Mouse (Mus musculus) hindbrain, embryonic 13.5 days (tissue): ENCODE data around the gene Nwd2. TPM values are rescaled to one million over a fixed set of nuclear protein-coding genes. Genes with fewer than 3 reads are reported as not detected.

Experiments
- ATAC-seq: fragments of 200-750 bp; cut with Nextera tagmentation; 2 replicates; pipeline ENCODE4 v1.8.0; 2017; ENCODE audit warnings: moderate TSS enrichment; ENCODE audit not compliant: low FRiP score
- H3K27ac ChIP-seq: fragments of 300-500 bp; sonication (generic); 2 replicates; pipeline ENCODE4 v1.5.1; 2015; ENCODE audit warnings: inconsistent platforms, mild to moderate bottlenecking, moderate library complexity
- H3K27me3 ChIP-seq: fragments of 300-500 bp; sonication (generic); 2 replicates; pipeline ENCODE4 v1.6.1; 2015; ENCODE audit warnings: mild to moderate bottlenecking, inconsistent platforms
- H3K36me3 ChIP-seq: fragments of 300-500 bp; sonication (generic); 2 replicates; pipeline ENCODE4 v1.6.1; 2015; ENCODE audit warnings: mild to moderate bottlenecking, inconsistent platforms
- H3K4me1 ChIP-seq: fragments of 300-500 bp; sonication (generic); replicated peaks from 2 replicates; pipeline ENCODE4 v1.6.1; 2015; ENCODE audit warnings: inconsistent platforms
- H3K4me2 ChIP-seq: fragments of 300-500 bp; sonication (generic); 2 replicates; pipeline ENCODE4 v1.6.1; 2015; ENCODE audit warnings: inconsistent platforms, mild to moderate bottlenecking, moderate library complexity
- H3K4me3 ChIP-seq: fragments of 300-500 bp; sonication (generic); 2 replicates; pipeline ENCODE4 v1.5.1; 2015; ENCODE audit warnings: mild to moderate bottlenecking, inconsistent platforms
- H3K9ac ChIP-seq: fragments of 300-500 bp; sonication (generic); 2 replicates; pipeline ENCODE4 v1.6.1; 2015; ENCODE audit warnings: mild to moderate bottlenecking, inconsistent platforms
- H3K9me3 ChIP-seq: fragments of 300-500 bp; sonication (generic); 2 replicates; pipeline ENCODE4 v1.6.1; 2016; ENCODE audit warnings: inconsistent platforms
- WGBS: fragments of 180-500 bp; shearing (Covaris S2); methylation state at CpG from one replicate; pipeline ENCODE4 v1.1.7; 2015; 5-methylcytosine and 5-hydroxymethylcytosine counted together
- polyA plus RNA-seq: library from polyadenylated mRNA; unstranded; fragments of >200 nt; fragmentation: Nextera tagmentation; extraction: Ambion mirVana; gene quantifications from 2 replicates; pipeline ENCODE4 v1.2.1, GENCODE M21; 2015

The Nwd2 gene
- polyA plus RNA-seq, 1 experiment from 2014 or later = 11.0 TPM

DNA sequence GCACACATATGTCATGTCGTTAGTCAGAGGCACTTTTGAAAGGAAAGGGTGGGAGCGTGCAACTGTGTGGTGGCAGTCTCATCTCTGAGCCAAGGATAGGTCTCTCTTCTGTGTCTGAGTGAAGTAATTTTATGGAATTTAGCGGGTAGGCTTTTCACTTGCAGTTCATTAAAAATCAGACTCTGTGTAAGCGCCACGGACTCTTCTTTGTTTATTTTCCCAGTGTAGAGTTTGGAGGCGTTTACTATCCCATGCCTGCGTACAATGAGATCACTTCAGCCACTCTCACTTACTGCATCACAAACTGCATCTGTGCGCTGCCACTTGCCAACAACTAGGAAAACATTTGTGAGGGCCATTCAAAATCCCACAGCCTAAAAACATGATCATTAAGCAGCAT is 118.6 kb downstream of the Nwd2 start:
- WGBS = 62% methylated on average over 8 of the region's 8 CpGs
- Histone ChIP-seq H3K27ac (no peak overlapping the region), H3K9me3 (no peaks in the 10 kb centered on the region), H3K36me3 (no peaks in the 10 kb centered on the region), H3K9ac (no peak overlapping the region), H3K27me3 (no peaks in the 10 kb centered on the region), H3K4me3 (no peak overlapping the region), H3K4me1 (peaks cover 7% of the 10 kb centered on the region), H3K4me2 (0 out of 2 replicates have a peak overlapping the region, but pooled peaks have one; percentile 10)
- peak; percentile 45 for ATAC-seq

DNA sequence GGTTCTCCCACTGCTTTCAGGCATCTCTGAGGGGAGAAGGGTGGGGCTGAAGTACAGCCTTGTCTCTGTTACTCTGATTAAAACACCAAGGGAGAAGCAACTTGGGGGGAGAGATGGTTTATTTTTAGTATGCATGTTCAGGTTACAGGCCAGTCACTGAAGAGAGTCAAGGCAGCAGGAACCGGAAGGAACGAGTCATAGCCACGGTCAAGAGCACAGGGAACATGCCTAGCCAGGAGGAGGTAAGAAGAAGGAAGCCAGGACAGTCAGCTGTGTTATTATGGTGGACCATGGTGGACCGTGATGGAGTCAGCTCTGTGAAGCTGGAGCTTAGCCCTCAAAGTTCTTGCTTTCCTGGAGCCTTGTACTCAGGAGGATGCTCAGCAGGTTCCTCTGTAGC is 119.3 kb downstream of the Nwd2 start:
- no peak for ATAC-seq
- Histone ChIP-seq H3K9ac (no peak overlapping the region), H3K27me3 (no peaks in the 10 kb centered on the region), H3K4me3 (no peak overlapping the region), H3K4me1 (peaks cover 7% of the 10 kb centered on the region), H3K4me2 (no peak overlapping the region), H3K36me3 (no peaks in the 10 kb centered on the region), H3K9me3 (no peaks in the 10 kb centered on the region), H3K27ac (no peak overlapping the region)
- WGBS = 83% methylated on average over 4 of the region's 4 CpGs

DNA sequence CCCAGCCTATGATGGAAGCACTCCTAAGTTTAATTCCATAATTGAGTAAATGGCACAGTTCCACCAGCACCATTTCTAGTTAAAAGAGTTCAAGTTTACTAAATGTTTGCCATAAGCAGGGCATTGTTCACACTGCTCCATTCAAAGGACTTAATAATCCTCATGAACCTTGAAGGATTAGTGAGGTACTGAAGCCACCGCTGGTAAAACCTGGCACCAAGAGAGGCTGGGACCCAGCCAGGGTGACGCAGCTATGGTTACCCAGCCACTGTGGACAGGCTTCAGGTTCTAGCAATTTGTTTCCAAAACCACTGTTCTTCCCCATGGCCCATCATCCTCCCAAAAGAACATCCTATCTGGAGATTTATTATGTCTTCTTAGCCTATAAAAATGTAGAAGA is 124.1 kb downstream of the Nwd2 start:
- no peak for ATAC-seq

DNA sequence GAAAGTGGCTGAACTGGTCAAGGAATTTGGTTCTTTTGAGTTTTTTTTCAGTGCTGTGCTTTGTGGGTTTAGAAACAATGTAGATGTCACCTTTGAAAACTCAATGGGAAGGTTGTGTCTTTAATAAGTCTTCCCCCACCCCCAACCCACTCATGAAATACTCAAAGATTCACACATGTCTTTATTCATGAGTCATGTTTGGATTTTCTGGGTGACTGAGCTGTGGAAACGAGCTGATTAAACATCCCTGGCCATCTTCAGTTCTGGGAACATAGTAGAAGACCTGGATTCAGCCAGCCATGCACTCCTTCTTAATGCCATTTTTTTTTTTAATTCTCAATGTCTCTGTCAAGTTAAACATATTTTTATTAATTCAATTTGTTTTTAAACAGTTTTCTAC is 124.7 kb downstream of the Nwd2 start:
- no peak for ATAC-seq
- Histone ChIP-seq H3K9me3 (no peaks in the 10 kb centered on the region), H3K4me3 (no peak overlapping the region), H3K27ac (no peak overlapping the region), H3K36me3 (no peaks in the 10 kb centered on the region), H3K27me3 (no peaks in the 10 kb centered on the region), H3K4me1 (no peaks in the 10 kb centered on the region), H3K9ac (no peak overlapping the region), H3K4me2 (no peak overlapping the region)
- WGBS = 63% methylated on average over 1 of the region's 1 CpGs

More for the DNA sequence above, 124.1 kb downstream of the Nwd2 start:
- no peak overlapping the region for H3K4me2 ChIP-seq
- no peak overlapping the region for H3K27ac ChIP-seq
- H3K9ac ChIP-seq = no peak overlapping the region
- H3K9me3 ChIP-seq = no peaks in the 10 kb centered on the region
- no peaks in the 10 kb centered on the region for H3K36me3 ChIP-seq
- H3K4me3 ChIP-seq = no peak overlapping the region
- H3K4me1 ChIP-seq = no peaks in the 10 kb centered on the region
- 79% methylated on average over 2 of the region's 2 CpGs for WGBS
- H3K27me3 ChIP-seq = no peaks in the 10 kb centered on the region

DNA sequence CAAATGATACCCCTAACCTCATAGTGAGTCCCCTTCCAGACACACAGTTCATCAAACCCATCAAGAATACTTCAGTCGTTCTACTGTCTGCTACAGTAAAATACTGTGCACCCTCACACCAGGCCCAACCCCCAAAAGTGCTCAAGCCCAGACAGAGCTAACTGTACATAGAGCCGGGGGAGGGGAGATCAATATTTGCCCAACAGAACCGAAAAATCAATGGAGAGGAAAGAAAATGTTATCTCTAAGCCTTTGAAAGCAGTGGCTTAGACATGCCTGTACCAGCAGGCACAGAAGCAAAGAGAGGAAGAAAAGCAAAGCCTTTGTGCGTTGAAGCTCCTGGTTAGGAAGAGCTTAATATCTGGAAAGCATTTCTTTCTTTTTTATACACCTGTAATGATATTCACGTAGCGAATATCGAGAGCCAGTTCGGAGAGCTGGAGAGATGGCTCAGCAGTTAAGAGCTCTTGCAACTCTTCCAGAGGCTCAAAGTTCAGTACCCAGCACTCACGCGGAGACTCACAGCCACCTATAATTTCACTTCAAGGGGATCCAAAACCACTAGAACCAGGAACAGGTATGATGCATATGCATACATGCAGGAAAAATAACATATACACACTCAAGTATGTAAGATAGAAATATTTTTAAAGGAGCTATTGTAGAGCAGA is 139.4 kb downstream of the Nwd2 start:
- Histone ChIP-seq H3K27ac (no peak overlapping the region), H3K27me3 (no peaks in the 10 kb centered on the region), H3K4me1 (no peaks in the 10 kb centered on the region), H3K9ac (no peak overlapping the region), H3K4me3 (no peak overlapping the region), H3K4me2 (no peak overlapping the region), H3K9me3 (no peaks in the 10 kb centered on the region), H3K36me3 (no peaks in the 10 kb centered on the region)
- ATAC-seq = no peak
- 92% methylated on average over 10 of the region's 10 CpGs for WGBS

DNA sequence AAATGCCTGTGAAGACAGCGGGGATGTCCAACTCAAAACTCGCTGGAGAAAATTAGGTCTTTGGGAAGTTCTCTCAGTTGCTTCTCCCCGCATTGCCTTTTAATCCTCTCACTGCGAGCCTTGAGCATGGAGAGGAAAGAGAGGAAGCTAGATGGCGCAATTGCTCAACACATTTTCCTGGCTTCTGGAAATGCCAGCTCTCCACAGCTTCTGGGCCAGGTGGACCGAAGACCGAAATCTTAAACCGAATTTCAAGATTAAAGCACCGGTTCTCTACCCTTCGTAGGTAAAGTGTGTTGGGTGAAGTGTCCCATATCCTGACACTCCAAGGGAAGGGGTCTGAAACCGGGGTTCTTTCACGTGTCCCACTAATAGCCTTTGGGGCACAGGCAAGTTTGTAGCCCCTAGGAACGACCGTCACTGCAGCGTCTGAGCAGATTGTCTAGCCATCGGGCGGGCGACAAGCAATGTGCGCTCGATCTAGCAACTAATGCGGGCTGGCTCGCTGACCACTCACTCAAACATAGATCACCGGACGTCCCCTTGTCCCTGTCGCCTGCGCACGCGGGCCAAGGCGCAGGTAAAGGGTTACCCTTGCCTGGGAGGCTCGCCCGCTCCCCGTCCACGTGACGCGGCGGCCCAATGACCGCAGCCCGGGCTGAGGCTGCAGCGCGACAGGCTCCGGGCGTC is 163.1 kb downstream of the Nwd2 start, which contains the start of gene 0610040J01Rik:
Gene 0610040J01Rik, plus strand, starts transcription at position 545 of the 690 bp plus-strand sequence.
- WGBS = 2% methylated on average over 42 of the region's 42 CpGs
- Histone ChIP-seq H3K9me3 (no peaks in the 10 kb centered on the region), H3K4me1 (peaks cover 10% of the 10 kb centered on the region; the same call in 1 of the 2 replicates), H3K4me2 (peak within 1 kb of the TSS; percentile 95), H3K36me3 (peaks cover 12% of the 10 kb centered on the region), H3K9ac (peak within 1 kb of the TSS; percentile 75), H3K27me3 (peaks cover 30% of the 10 kb centered on the region), H3K4me3 (peak within 1 kb of the TSS; percentile 58), H3K27ac (no peak within 1 kb of the TSS)
- ATAC-seq = peak; percentile 92

DNA sequence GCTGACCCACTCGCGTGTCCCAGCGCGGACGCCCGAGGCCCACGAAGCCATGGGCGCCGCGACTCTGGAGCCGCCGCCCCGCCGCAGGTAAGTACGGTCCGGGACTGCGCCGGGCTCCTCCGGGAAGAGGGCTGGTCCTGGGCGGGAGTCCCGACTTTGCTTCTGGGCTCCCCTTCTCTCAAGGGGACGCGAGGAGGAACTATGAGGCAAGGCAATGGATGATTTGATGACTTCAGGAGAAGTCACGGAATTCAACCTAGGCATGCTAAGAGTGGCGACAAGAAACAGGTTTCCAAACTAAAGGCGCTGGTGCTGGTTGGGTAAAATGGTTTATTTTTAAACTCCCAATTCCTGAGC is 163.6 kb downstream of the Nwd2 start:
- Histone ChIP-seq H3K27ac (no peak overlapping the region), H3K9me3 (no peaks in the 10 kb centered on the region), H3K4me1 (peaks cover 10% of the 10 kb centered on the region; the same call in 1 of the 2 replicates), H3K4me3 (peak overlapping the region; percentile 58), H3K9ac (peak overlapping the region; percentile 75), H3K36me3 (peaks cover 6% of the 10 kb centered on the region), H3K4me2 (peak overlapping the region; percentile 95), H3K27me3 (peaks cover 30% of the 10 kb centered on the region)
- no peak for ATAC-seq
- 2% methylated on average over 25 of the region's 26 CpGs for WGBS

DNA sequence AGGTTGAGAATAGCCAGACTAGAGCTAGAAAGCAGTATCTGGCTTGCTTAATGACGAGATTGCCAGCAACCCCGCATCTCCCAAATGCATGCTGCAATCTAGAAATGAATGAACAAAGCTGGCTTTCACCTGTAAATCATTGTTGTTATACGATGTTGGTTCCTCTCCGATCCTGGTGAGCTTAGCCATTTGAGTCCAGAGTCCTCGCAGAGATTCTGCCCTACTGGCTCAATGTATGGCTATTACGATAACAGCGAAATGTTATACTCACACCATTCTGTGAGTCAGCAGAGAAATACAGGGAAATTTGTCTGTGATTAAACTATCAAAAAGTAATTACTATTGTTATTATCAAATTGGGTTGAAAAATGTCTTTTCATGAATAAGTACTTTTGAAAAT is 167.7 kb downstream of the Nwd2 start:
- H3K9ac ChIP-seq = no peak overlapping the region
- H3K9me3 ChIP-seq = no peaks in the 10 kb centered on the region
- no peak overlapping the region for H3K27ac ChIP-seq
- ATAC-seq = no peak
- H3K4me2 ChIP-seq = no peak overlapping the region
- peaks cover 10% of the 10 kb centered on the region; the same call in 1 of the 2 replicates for H3K4me1 ChIP-seq
- no peaks in the 10 kb centered on the region for H3K36me3 ChIP-seq
- peaks cover 29% of the 10 kb centered on the region for H3K27me3 ChIP-seq
- H3K4me3 ChIP-seq = no peak overlapping the region
- WGBS = 92% methylated on average over 7 of the region's 7 CpGs

DNA sequence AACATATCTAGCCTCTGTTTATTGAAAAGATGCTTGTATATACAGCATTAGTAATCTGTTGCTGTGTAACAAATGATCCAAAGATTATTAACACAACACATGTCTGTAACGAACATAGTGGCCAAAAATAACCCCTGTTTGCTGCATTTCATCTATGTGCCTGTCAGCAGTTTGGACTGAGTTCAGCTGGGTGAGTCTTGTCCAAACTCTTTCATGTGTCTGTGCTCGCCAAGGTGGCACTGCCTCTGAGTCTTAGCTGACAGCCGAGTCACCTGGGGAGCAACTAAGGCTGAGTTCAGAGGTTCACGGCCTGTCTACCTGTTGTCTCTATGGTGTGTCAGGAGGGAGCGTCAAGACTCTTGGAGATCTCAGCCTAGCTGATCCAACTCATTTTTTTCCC is 168.4 kb downstream of the Nwd2 start:
- peaks cover 6% of the 10 kb centered on the region; the same call in 1 of the 2 replicates for H3K4me1 ChIP-seq
- H3K4me3 ChIP-seq = no peak overlapping the region
- H3K4me2 ChIP-seq = no peak overlapping the region
- WGBS = 90% methylated on average over 5 of the region's 5 CpGs
- ATAC-seq = no peak
- H3K27me3 ChIP-seq = peaks cover 23% of the 10 kb centered on the region
- no peak overlapping the region for H3K9ac ChIP-seq
- no peak overlapping the region for H3K27ac ChIP-seq
- H3K36me3 ChIP-seq = no peaks in the 10 kb centered on the region
- no peaks in the 10 kb centered on the region for H3K9me3 ChIP-seq

DNA sequence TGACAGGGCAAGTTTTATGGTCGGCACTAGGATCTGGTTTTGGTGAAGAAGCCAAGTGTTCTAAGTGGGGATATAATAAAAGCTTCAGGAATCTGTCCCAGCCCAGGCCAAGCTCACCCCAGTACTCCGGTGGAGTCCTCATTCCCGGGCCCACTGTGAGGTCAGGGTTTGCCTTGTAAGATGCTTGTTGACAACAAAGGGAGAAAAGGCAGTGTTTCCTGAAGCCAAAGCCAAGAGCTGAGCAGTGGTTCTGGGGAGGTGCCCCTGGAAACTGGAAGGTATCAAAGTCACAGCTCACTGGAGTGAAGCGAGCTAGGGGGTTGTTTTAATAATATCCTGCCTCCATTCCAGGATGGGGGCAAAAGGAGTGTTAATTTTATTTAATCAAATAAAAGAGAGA is 170.1 kb downstream of the Nwd2 start:
- Histone ChIP-seq H3K9me3 (no peaks in the 10 kb centered on the region), H3K4me1 (no peaks in the 10 kb centered on the region), H3K4me2 (no peak overlapping the region), H3K4me3 (no peak overlapping the region), H3K27me3 (peaks cover 8% of the 10 kb centered on the region), H3K27ac (no peak overlapping the region), H3K36me3 (no peaks in the 10 kb centered on the region), H3K9ac (no peak overlapping the region)
- 69% methylated on average over 4 of the region's 4 CpGs for WGBS
- no peak for ATAC-seq

DNA sequence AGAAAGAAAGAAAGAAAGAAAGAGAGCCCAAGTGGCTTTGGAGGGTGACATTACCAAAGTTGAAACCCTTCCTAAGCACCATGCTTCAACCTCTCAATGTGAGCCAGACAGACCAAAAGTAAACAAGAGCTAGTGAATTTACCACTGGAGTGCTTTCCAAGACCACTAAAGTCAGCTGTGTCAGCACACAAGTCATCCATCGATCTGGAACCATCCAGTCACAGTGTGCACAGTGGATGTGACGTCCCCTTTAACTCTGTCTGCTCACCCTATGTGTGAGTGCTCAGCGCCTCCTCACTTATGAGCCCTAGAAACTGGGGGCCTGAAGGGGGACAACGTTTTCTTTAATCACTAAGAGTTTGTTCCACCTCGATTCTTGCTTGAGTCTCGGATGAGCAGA is 170.6 kb downstream of the Nwd2 start:
- 81% methylated on average over 6 of the region's 6 CpGs for WGBS
- Histone ChIP-seq H3K4me1 (no peaks in the 10 kb centered on the region), H3K9me3 (no peaks in the 10 kb centered on the region), H3K9ac (no peak overlapping the region), H3K4me2 (no peak overlapping the region), H3K27me3 (peaks cover 2% of the 10 kb centered on the region), H3K36me3 (no peaks in the 10 kb centered on the region), H3K27ac (no peak overlapping the region), H3K4me3 (no peak overlapping the region)
- no peak for ATAC-seq

DNA sequence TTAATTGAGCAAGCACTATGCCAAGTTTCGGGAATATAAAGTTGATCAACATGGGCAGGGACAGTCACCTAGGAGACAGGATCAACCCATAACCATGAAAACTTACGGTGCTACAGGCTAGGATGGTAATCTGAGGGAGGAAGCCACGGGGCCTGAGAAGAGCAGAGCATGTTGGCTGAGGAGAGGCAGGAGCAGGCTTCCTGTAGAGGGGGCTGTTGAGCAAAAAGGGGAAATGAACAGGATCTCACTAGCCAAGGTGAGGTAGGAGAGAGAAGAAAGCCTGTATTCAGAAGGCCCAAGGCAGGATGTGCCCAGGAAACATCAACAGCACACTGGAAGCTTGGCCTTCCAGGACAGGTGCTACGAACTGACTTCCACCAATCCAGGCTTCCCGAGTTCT is 172.3 kb downstream of the Nwd2 start:
- 92% methylated on average over 5 of the region's 5 CpGs for WGBS
- no peaks in the 10 kb centered on the region for H3K27me3 ChIP-seq
- no peak overlapping the region for H3K4me3 ChIP-seq
- H3K27ac ChIP-seq = no peak overlapping the region
- no peak overlapping the region for H3K4me2 ChIP-seq
- no peak overlapping the region for H3K9ac ChIP-seq
- no peaks in the 10 kb centered on the region for H3K9me3 ChIP-seq
- no peaks in the 10 kb centered on the region for H3K36me3 ChIP-seq
- ATAC-seq = no peak
- no peaks in the 10 kb centered on the region for H3K4me1 ChIP-seq

DNA sequence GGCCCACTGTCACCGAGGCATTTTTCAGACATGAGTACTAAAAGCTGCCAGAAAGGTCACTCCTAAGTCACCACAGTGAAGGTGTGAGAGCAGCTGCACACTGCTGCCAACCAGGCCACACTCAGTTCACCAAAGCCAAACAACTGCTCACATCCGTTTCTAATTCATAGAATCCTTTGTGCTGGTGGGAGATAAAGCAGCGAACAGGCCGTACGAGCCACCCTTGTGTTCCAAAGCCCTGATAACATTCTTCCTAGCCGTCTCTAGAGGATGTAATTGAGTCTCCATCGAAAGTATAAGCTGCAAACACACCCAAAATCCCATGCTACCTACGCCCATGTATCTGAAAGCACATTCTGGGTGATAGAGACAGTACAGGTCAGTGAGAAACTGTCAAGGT is 173.0 kb downstream of the Nwd2 start:
- H3K4me2 ChIP-seq = no peak overlapping the region
- no peak overlapping the region for H3K4me3 ChIP-seq
- no peaks in the 10 kb centered on the region for H3K9me3 ChIP-seq
- no peaks in the 10 kb centered on the region for H3K36me3 ChIP-seq
- WGBS = 86% methylated on average over 8 of the region's 8 CpGs
- no peak for ATAC-seq
- H3K27me3 ChIP-seq = no peaks in the 10 kb centered on the region
- no peaks in the 10 kb centered on the region for H3K4me1 ChIP-seq
- H3K27ac ChIP-seq = no peak overlapping the region
- no peak overlapping the region for H3K9ac ChIP-seq
